In the genomic region with DNA sequence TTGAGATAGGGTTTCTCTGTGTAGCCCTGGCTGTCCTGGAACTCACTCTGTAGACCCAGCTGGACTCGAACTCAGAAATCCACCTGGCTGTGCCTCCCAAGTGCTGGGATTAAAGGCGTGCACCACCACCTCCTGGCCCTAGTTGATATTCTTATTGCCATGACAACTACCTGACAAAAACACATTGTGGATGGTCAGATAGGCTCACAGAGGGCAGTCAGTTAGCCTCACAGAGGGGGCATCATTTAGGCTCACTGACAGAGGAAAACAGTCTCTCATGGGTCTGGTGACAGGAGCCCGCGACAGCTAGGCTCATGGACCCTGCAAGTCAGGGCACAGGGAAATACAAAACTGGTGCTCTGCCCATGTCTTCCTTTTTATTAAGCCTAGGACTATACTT, we compare ENCODE assay signal across 25 mouse cellular contexts. TPM values are rescaled to one million over a fixed set of nuclear protein-coding genes. Genes with fewer than 3 reads are reported as not detected.
"Had no signal": no experiment of that assay in that cellular context is flagged by ENCODE, and none has a peak within 500 bp of the region (broad histone marks: within the 10 kb centered on the region; RNA-seq: fewer than 3 reads in every experiment).

No protein-coding gene starts in this region.

- H3K36me3 ChIP-seq: liver, embryonic 15.5 days; midbrain, embryonic 10.5 days; midbrain, embryonic 13.5 days; neural tube, embryonic 13.5 days; stomach, embryonic 15.5 days had no signal

- H3K9me3 ChIP-seq: liver, embryonic 15.5 days; midbrain, embryonic 10.5 days; midbrain, embryonic 13.5 days; neural tube, embryonic 13.5 days; stomach, embryonic 15.5 days had no signal

- H3K4me2 ChIP-seq: liver, embryonic 15.5 days; midbrain, embryonic 13.5 days; neural tube, embryonic 13.5 days; stomach, embryonic 15.5 days had no signal

- H3K4me1 ChIP-seq: midbrain, embryonic 10.5 days; midbrain, embryonic 13.5 days; neural tube, embryonic 13.5 days; stomach, embryonic 15.5 days had no signal

- H3K9ac ChIP-seq: liver, embryonic 15.5 days; midbrain, embryonic 13.5 days; neural tube, embryonic 13.5 days; stomach, embryonic 15.5 days had no signal

- DNase-seq: kidney, adult 2 months; kidney, postnatal 25 days; layer of hippocampus, postnatal 36 days; lung, adult 2 months; lung, postnatal 14 days; lung, postnatal 4 days; retina, postnatal 1 day; right cerebral cortex, postnatal 25 days; spleen, adult 18-20 months; thymus, adult 2 months; thymus, postnatal 14 days had no signal

- H3K27me3 ChIP-seq: liver, embryonic 15.5 days; midbrain, embryonic 13.5 days; neural tube, embryonic 13.5 days; stomach, embryonic 15.5 days had no signal

- ATAC-seq: inflammation-experienced regulatory T-cells, adult 6 months; intestine, embryonic 16.5 days; midbrain, embryonic 13.5 days; midbrain, embryonic 16.5 days had no signal

- H3K27ac ChIP-seq: kidney, postnatal 0 days; left cerebral cortex, adult 2 months; liver, embryonic 15.5 days; midbrain, embryonic 10.5 days; midbrain, embryonic 13.5 days; neural tube, embryonic 13.5 days; stomach, embryonic 15.5 days had no signal

- H3K4me3 ChIP-seq: left cerebral cortex, adult 2 months; liver, embryonic 15.5 days; midbrain, embryonic 10.5 days; midbrain, embryonic 13.5 days; myocyte; neural tube, embryonic 13.5 days; stomach, embryonic 15.5 days had no signal

RNA-seq across cellular contexts. Expression of a gene that starts 1.6 kb away (rescaled TPM):
- total RNA-seq: left cerebral cortex, adult 2 months; neutrophil, adult 5-6 weeks had no signal
- polyA plus RNA-seq: intestine, embryonic 16.5 days; kidney, embryonic 14.5 days; liver, embryonic 15.5 days; lung, embryonic 16.5 days; midbrain, embryonic 10.5 days; myocyte; stomach, embryonic 15.5 days had no signal
